Mouse (Mus musculus) kidney, adult 2 months (tissue): ENCODE measurements around the gene Dnhd1.

Experiments used
- CTCF ChIP-seq: fragments of 200-500 bp; conservative IDR thresholded peaks from 2 replicates; pipeline ENCODE4 v1.5.1; 2011; ENCODE audit warnings: low read depth, mild to moderate bottlenecking, control low read depth, low read length, moderate library complexity, mixed read lengths; ENCODE audit not compliant: insufficient read depth, insufficient read length
- POLR2A ChIP-seq: fragments of 200-500 bp; IDR thresholded peaks from one replicate; pipeline ENCODE4 v1.6.1; 2011; ENCODE audit warnings: low read depth, low read length, control low read depth

GRCm38 (mm10) chr7:105736911-105737521 lies 86.4 kb downstream of the Dnhd1 start, which contains the start of gene Rrp8:
- TF ChIP-seq CTCF (no peak), POLR2A (no peak)
